Mouse (Mus musculus) cerebellum, adult 11 months (tissue): ENCODE results near the gene Klhl7.
A peak's percentile ranks its signal among the peaks of the same experiment; 100 is the strongest.

Experiments used
- DNase-seq: peaks from one replicate; pipeline ENCODE4 v3.0.0; 2022

Klhl7 gene

DNA sequence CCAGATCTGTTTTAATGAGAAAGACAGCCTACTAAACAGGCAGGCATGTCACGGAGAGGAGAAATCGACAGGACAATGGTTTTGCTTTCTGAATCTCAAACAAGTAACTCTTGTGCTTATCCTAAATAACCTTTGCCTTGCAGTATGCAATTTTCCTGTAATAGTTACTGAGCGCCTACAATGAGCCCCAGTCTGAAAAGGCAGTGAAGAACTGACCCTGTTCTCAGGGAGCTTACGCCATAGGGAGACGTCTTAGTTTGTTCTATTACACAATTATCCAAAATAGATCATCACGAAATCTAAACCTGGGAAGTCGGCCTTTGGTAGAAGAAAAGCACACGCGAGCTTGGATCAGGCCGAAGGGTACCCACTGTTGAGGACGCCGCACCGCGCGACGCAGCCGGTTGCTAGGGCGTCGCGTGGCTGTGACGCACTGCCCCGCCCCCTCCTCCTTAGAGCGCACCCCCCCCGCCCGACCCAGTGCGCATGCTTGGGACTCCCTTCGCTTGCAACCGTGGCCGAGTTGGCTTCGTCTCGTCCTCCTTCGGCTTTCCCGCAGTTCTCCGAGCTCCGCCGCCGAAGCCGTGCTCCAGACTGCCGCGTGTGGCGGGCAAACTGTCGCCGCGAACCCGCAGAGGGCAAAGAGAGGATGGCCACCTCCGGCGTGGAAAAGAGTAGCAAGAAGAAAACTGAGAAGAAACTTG is at the start of gene Klhl7:
TSS of gene Klhl7 (plus strand) at position 500 of the 704 bp plus-strand sequence.
- DNase-seq = peak; percentile 85

DNA sequence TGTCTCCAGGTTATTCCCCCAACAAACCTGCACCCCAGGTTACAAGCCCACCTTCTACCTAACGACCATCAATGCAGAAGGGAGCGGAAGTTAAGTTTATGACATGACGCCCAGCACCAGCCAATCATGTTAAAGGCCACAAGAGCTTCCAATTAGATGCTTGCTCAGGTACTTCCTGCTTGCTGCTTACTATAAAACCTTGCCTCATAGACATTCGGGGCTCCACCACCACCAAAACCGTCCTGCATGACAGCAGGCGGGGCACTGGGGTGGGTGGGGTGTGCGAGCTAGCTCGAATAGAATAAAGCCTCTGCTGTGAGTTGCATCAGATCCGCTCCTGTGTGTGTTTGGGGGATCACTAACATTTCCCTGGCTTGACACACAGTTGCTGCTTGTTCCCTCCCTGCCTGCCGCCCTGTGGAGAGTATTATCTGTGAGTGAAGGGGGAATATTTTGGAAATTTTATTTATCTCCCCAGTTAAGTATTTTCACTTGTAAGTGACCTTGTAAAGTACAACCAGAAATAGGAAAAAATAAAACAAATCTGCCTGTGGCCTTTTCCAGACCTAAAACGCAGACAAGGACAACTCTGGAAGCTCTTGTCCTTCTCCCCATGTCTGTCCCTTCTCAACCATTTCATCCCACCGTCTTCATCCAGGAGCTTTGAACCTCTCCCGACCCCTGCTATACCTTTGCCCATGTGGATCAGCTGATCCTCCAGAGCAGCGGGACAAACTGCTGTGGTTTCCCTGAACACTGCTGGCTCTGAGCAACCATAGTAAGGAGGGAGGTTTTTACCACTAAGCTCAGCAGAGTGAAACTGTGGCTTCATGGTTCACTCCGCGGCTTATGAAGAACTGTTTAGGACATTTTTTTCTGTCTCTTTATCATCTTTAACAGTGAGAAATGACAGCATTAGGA is 48.4 kb upstream of the Klhl7 start:
- DNase-seq = no peak

DNA sequence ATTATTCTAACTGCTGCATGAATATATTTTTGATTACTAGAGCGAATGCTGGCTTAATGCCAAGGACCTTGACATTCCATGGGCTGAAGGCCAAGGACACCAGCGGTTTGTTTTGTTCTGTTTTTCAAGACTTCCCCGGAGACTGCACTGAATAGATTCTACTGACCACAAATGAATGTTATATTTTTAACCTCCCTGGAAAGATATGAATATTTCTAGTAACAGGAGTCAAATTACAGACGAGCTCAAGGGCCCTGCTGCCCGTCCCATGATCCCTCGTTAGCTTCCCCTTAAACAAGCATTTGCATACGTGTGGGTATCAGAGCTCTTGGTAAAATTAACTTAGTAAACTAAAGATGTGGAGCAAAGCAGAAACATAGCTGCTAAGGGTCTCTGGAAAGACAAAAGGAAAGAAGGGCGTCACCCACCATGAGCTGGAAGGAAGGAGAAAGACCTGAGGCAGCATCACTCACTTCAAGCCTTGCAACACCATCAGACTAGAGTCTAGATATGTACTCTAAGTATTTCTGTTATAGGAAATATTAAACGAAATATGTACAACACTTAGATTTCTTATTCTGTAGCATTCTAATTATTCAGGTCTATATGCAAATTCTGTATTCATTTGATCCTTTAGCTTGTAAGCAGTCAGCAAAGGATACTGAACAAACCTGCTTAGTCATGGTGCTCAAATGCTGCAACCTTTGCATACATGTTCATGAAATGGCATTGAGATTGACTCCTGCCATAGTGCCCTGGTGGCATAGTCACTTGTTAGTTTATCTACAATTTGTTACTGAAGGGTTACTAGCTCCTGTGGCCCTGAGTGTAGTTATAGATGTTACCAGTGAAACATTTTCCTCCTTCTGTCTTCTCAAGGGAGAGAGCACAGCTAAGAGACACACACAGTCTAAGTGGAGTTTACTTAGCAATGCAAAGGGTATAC is 46.9 kb upstream of the Klhl7 start:
- no peak for DNase-seq

DNA sequence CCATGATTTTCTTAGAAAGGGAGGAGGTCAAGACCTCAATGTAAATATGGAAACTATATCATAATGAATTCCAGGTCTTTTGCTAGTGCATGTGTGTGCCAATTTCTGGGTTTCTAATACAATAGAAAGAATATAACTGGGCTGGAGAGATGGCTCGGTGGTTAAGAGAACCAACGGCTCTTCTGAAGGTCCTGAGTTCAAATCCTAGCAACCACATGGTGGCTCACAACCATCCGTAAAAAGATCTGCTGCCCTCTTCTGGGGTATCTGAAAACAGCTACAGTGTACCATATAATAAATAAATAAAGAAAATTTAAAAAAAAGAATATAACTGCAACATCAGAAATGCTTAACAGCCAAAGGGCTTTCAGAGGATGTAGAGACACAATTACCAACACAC is 46.0 kb upstream of the Klhl7 start:
- no peak for DNase-seq

DNA sequence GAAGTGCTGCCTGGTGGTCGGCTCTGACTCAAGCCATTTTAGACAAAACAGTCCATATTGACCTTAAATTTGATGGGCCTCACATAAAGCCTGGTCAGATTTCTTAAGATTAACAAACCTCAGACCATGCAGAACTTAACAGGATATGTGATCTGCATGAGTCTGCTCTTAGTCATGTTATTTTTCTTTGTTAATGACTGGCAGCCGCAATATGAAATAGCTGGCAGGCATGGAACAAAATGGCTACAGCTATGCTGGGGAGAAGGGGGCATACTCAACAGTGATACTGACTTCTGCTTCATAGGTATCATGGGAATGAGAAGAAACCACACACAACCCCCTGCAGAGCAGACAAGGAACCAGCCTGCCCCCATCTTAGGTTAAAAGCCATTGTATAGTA is 43.5 kb upstream of the Klhl7 start:
- no peak for DNase-seq

DNA sequence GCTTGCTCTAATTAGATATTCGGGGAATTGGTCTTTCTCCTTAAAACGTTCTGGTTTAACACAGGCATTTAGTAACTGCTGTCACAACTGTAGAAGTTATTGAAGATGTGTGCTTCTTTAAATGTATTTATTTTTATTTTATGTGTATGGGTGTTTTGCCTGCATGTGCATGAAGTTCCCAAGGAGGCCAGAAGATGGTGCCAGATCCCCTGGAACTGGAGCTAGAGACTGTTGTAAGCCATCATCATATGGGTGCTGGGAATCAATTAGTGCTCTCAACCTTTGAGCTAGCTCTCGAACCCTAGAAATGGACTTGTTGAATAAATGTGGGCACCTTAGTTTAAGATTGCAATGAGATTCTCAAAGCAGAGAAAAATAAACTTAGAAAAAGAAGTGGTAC is 42.8 kb upstream of the Klhl7 start:
- no peak for DNase-seq

DNA sequence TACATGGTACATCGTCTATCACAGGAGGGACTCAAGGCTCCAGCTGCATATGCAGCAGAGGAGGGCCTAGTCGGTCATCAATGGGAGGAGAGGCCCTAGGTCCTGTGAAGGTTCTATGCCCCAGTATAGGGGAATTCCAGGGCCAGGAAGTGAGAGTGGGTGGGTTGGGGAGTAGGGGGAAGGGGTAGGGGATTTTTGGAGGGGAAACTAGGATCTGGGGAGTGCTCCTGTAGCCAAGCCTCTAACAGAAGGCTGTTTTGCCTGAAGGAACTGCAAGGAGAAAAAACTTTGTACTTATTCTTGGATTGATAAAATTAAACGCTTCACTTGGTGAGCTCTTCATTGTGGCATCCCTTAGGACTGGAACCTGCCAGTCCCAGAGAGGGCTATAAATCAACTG is 39.5 kb upstream of the Klhl7 start:
- DNase-seq = no peak

DNA sequence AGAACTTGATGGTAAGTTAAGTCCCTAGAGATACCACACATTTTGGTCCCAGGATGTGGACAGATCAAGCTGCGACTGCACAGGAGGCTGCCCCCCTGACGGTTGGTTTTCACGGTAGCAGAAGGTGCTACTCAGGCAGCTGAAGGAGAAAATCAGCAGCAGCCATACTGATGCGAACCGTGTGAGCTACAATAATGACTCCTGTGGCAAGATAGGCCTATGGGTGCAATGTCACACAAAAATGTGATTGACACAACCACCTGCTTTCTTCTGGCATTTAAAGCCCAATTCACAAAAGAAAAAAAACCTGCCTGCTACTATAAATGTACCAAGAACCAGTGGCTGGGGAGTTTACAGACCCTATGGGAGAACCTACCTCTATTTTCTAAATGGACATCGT is 37.4 kb upstream of the Klhl7 start:
- no peak for DNase-seq

DNA sequence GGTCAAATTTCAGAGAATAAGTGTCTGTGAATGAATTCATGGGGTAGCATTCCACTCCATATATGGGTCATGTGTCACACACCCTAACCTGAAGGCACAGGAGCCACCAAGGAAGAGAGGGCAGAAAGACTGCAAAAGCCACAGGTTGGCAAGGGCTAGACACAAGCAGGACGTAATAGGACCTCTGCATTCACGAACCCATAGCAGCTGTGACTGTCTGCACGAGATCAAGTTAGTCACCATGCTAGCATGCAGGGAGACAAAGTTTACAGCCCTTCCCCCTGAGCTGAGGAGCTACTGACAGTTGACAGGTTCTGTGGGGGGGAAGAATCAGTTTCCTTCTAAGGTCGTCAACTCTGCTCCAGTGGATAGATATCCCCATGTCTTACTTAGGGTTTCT is 36.9 kb upstream of the Klhl7 start:
- no peak for DNase-seq

DNA sequence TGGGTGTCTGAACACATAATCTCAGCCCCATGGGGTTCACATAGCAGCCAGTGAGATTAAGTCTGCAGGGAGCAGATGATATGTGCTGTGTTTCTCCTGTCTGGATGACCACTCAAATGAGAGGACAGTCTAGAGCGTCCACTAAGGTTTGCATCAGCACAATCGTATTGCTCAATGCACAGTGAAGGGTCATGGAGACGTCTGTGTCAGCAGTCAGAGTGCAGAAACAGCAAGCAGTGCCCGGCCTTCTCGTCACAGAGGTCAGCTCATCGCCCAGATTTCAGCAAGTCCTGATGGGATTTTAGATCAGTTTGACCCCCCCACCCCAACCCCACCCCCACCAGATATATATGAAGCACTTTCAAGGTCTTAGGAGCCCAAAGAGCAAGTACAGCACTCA is 31.4 kb upstream of the Klhl7 start:
- no peak for DNase-seq

DNA sequence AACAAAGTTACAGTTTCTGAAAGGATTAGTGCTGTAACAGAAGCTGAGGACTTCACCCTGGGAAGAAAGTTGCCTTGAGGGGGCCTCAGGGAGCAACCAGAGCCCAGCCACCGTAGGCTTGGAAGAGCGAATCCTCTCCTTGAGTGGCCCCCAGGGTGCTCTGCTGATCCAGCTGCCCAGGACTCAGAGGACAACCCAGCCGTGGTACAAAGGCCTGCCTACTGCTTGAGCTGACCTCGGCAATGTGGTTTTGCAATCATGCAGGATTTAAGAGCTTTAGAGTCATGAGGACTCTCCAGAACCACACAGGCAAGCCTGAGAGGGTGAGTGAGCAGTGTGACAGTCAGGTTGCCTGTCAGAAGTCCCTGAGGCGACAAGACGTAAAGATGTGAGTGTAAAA is 28.4 kb upstream of the Klhl7 start:
- no peak for DNase-seq

DNA sequence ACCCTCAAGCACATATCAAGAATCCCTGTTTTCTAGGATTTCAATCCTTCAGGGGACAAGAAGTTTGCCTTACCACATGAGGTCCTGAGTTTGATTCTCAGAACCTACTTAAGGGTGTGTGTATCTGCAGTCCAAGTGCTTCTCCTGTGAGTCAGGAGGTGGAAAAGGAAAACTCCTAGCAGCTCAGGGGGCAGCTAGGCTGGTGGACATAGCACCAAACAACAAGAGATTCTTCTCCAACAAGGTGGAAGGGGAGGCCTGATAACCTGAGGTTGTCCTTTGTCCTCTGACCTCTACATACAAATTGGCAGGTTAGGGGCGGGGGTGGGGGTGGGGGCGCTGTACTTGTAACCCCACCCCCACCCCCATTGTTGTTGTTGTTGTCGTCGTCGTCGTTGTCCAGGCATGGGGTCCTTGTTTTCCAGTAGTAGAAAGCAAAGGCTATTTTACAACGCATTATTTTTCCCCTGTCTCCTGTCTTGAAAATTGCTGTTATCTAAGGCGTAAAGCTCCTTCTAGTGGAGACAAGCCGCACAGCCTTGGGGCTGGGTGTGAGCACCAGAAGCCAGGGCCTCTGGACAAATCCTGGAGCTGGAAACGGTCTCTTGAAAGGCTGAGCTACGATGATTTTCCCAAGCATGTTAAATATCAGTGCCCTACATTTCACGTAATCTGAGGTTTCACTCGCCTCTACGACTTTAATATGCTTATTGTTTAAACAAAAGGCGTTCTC is 23.3 kb upstream of the Klhl7 start:
- peak; percentile 70 for DNase-seq

DNA sequence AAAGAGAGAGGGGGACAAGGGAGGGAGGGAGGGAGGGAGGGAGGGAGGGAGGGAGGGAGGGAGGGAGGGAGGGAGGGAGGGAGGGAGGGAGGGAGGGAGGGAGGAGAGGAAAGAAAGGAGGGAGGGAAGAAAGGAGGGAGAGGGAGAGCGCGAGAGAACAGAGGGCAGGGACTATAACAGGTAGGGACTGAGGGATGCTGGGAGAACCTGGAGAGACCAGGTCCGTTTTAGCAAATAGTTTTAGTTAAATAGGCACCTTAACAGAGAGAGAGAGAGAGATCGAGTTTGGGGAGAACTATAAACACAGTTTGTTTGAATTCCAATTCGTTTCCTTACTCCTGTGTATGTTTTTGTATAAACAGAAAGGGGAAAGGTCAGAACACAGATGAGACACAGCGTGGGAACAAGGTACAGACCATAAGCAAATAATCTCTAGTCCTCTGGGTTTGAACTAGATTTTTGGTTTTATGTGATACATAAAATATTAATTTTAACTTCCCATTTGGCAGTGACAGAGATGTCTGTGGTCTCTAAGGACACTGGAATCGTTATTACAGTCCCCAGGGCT is 22.6 kb upstream of the Klhl7 start:
- DNase-seq = no peak

DNA sequence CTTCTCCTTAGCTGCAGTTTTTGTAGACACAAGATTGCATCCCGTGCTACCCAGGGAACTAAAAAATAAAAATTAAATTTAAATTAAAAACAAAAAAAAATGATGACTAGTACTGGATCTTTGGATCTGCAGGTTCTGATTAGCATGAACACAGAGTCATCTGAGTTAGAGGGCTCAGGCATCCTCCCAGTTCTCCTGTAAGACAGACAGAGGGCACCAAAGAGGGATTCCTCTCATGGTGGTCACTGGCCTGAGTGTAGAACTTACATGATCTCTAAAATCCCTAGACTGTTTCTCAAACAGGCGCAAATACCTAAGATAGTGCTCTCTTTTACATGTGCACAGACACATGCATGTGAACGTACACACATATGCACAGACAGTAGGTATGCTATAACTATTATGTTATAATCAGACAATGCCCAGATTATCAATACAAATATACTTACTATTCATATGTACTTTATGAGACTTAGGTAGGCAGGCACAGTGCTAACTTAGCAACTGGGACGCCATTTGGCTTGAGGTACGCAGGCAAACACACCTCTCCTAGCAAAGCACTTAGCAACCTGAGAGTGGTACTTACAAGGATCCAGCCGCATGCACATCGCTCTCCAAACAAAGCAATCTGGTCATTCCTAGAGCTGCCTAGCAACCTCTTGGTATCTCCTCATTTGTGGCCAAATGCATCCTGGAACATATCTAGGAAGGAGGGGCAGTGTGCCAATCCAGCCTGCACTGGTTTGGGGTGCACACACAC is 21.8 kb upstream of the Klhl7 start:
- no peak for DNase-seq

DNA sequence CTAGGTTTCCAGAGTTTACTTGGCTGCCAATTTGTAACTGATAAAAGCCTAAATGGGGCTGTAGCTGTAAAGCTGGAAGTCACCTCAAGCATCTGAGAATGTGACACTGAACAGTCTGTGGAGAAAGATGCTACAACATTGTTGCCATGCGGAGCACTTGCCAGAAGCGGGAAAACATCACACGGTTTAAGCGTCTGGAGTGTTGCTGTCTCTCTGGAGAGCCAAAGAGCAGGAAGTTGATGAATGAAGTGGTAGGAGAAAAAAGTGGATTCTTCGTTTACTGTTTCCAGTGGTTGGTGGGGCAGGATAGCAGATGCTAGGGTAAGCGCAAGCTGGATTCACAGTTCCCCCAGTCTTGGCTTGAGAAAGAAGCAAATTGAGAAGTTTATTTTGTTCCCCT is 19.6 kb upstream of the Klhl7 start:
- no peak for DNase-seq

DNA sequence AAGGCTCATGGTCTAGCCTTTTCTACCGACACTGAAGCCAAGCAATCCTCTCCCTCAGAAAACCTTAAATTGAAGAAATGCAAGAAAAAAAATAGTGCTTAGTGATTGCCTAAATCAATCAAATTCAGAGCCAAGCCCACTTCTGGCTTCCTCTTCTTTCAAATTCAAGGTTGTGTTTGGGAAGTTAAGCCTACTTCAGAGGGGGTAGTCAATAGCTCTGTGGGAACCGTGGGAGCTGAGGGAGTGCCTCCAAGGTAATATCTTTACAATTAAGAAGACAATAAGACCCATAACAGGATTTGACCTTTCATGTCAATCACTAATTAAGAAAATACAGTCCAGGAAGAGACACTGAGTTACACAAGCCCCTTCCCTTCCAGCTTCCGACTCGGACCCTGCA is 15.6 kb upstream of the Klhl7 start:
- DNase-seq = no peak

DNA sequence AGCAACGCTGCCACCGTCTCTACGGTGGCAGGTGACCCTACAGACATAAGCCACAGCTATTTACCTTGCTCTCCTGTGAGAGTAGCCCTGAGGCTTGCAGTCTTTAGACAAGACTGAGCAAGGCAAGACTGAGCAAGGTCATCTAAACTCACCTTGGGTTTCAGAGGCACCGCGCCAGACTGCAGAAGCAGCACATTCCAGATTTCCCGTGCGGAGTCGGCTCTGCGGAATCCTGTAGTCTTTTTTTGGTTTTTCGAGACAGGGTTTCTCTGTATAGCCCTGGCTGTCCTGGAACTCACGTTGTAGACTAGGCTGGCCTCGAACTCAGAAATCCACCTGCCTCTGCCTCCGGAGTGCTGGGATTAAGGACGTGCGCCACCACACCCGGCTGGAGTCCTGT is 14.2 kb upstream of the Klhl7 start:
- no peak for DNase-seq

DNA sequence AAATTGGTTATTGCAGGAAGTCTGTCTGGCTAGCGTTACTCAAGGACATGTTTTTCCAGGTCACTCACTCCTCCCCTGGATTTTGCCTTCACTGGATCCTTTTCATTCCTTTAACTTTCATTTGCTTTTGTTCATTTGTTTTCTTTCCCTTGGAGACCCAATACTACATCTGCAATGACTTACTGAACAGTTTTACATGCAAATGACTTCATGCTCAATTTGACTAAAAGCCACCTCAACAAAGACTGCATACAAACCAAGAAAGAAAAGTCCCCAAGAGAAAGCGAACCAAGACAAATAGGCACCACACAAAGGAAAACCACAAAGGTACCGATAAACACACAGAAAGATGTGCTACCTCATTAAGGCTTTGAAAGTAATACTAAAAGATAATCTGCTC is 13.5 kb upstream of the Klhl7 start:
- DNase-seq = no peak

DNA sequence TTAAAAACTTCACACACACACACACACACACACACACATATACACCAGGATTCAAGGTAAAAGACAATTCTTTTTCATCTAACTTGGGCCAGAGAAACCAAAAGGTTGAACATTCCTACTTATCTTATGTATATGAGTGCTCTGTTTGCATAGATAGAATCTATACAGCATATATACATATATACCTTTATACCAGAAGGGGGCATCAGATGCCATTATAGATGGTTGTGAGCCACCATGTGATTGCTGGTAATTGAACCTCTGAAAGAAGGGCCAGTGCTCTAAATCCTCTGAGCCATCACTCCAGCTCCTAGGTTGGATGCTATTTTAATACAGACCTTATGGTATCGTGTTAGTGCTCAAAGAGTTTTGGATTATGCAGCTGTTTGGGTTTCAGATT is 12.0 kb upstream of the Klhl7 start:
- no peak for DNase-seq

DNA sequence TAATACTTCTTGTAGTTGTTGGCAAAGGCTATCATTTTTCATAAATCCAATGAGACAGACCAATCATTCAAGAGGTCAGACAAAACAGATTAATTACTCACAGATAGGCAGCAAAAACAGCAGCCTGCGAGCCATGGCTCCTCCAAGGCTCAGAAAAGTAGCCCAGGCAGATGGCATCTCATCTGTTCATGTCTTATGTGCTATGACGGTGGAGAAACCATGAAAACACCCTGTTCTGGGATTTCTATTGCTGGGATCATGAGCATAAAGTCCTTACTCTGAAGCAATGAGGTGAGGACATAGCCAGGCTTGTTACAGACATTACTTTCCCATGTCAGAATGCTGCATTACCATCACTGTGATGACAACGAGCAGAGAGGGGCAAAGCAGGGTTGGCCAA is 7.9 kb upstream of the Klhl7 start:
- no peak for DNase-seq

DNA sequence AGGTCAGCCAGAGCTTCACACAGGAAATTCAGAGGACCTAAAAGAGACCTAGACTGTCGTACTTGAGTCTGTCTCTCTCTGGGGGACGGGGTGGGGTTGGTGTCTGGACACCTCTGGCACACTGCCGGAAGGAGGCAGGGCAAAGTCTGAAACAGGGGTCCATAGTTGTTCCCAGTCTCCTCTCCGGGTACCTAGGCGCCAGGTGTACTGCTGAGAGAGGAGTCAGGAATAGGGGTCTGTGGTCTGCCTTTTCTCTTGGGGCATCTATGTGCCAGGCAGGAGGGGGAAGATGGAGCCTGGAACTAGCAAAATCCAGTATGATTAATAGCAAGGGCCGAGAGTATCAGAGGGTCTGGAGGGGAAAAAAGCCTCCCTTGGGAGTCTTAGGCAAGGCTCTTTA is 5.0 kb upstream of the Klhl7 start:
- no peak for DNase-seq
